Mouse (Mus musculus) heart, embryonic 13.5 days (tissue): ENCODE results near the gene Gm16223. TPM values are rescaled to one million over a fixed set of nuclear protein-coding genes. Genes with fewer than 3 reads are reported as not detected.

Experiments
- ATAC-seq: fragments of 200-750 bp; cut with Nextera tagmentation; 2 replicates; pipeline ENCODE4 v1.8.0; 2017; ENCODE audit warnings: moderate TSS enrichment; ENCODE audit not compliant: insufficient number of reproducible peaks, low FRiP score, low TSS enrichment; ENCODE audit errors: extremely low read depth
- H3K27ac ChIP-seq: fragments of 300-500 bp; sonication (generic); replicated peaks from 2 replicates; pipeline ENCODE4 v1.5.1; 2015; ENCODE audit warnings: moderate library complexity, mild to moderate bottlenecking, inconsistent platforms
- H3K27me3 ChIP-seq: fragments of 300-500 bp; sonication (generic); replicated peaks from 2 replicates; pipeline ENCODE4 v1.6.1; 2015; ENCODE audit warnings: mild to moderate bottlenecking, inconsistent platforms
- H3K36me3 ChIP-seq: fragments of 300-500 bp; sonication (generic); 2 replicates; pipeline ENCODE4 v1.6.1; 2015; ENCODE audit warnings: mild to moderate bottlenecking, inconsistent platforms
- H3K4me1 ChIP-seq: fragments of 300-500 bp; sonication (generic); 2 replicates; pipeline ENCODE4 v1.6.1; 2015; ENCODE audit warnings: inconsistent platforms
- H3K4me2 ChIP-seq: fragments of 300-500 bp; sonication (generic); 2 replicates; pipeline ENCODE4 v1.6.1; 2015; ENCODE audit warnings: inconsistent platforms, mild to moderate bottlenecking, moderate library complexity
- H3K4me3 ChIP-seq: fragments of 300-500 bp; sonication (generic); 2 replicates; pipeline ENCODE4 v1.5.1; 2015; ENCODE audit warnings: moderate library complexity, mild to moderate bottlenecking, inconsistent platforms
- H3K9ac ChIP-seq: fragments of 300-500 bp; sonication (generic); 2 replicates; pipeline ENCODE4 v1.6.1; 2015; ENCODE audit warnings: inconsistent platforms, mild to moderate bottlenecking, moderate library complexity
- H3K9me3 ChIP-seq: fragments of 300-500 bp; sonication (generic); 2 replicates; pipeline ENCODE4 v1.6.1; 2016; ENCODE audit warnings: inconsistent platforms
- WGBS: fragments of 180-500 bp; shearing (Covaris S2); methylation state at CpG from one replicate; pipeline ENCODE4 v1.1.7; 2015; ENCODE audit warnings: mixed read lengths; 5-methylcytosine and 5-hydroxymethylcytosine counted together
- polyA plus RNA-seq: library from polyadenylated mRNA; unstranded; fragments of >200 nt; fragmentation: Nextera tagmentation; extraction: Ambion mirVana; gene quantifications from 2 replicates; pipeline ENCODE4 v1.2.1, GENCODE M21; 2015

The Gm16223 gene
- polyA plus RNA-seq, 1 experiment from 2014 or later = not detected

- 54% methylated on average over 2 of the region's 2 CpGs for WGBS
- no peak for ATAC-seq
- no peaks in the 10 kb centered on the region for H3K9me3 ChIP-seq
- H3K27me3 ChIP-seq = no peaks in the 10 kb centered on the region
- no peak overlapping the region for H3K27ac ChIP-seq
- no peak overlapping the region for H3K4me3 ChIP-seq
- no peak overlapping the region for H3K9ac ChIP-seq
- H3K4me1 ChIP-seq = no peaks in the 10 kb centered on the region
- no peaks in the 10 kb centered on the region for H3K36me3 ChIP-seq
- H3K4me2 ChIP-seq = no peak overlapping the region
Observed at GRCm38 (mm10) chr5:42228631-42229030, 160.9 kb downstream of the Gm16223 start.

- no peaks in the 10 kb centered on the region for H3K9me3 ChIP-seq
- ATAC-seq = no peak
- no peaks in the 10 kb centered on the region for H3K36me3 ChIP-seq
- H3K9ac ChIP-seq = no peak overlapping the region
- H3K4me3 ChIP-seq = no peak overlapping the region
- no peaks in the 10 kb centered on the region for H3K4me1 ChIP-seq
- no peak overlapping the region for H3K4me2 ChIP-seq
- no peak overlapping the region for H3K27ac ChIP-seq
- WGBS = 66% methylated on average over 5 of the region's 5 CpGs
- H3K27me3 ChIP-seq = no peaks in the 10 kb centered on the region
Observed at GRCm38 (mm10) chr5:42239291-42239690, 171.5 kb downstream of the Gm16223 start.

- Histone ChIP-seq H3K27ac (no peak overlapping the region), H3K27me3 (no peaks in the 10 kb centered on the region), H3K9me3 (no peaks in the 10 kb centered on the region), H3K4me2 (no peak overlapping the region), H3K36me3 (no peaks in the 10 kb centered on the region), H3K4me3 (no peak overlapping the region), H3K9ac (no peak overlapping the region), H3K4me1 (no peaks in the 10 kb centered on the region)
- ATAC-seq = no peak
Observed at GRCm38 (mm10) chr5:42239806-42240205, 172.0 kb downstream of the Gm16223 start.

GRCm38 (mm10) chr5:42250376-42250775, 182.6 kb downstream of the Gm16223 start:
- H3K4me3 ChIP-seq = no peak overlapping the region
- H3K36me3 ChIP-seq = no peaks in the 10 kb centered on the region
- 78% methylated on average over 3 of the region's 3 CpGs for WGBS
- no peaks in the 10 kb centered on the region for H3K27me3 ChIP-seq
- H3K9ac ChIP-seq = no peak overlapping the region
- H3K9me3 ChIP-seq = no peaks in the 10 kb centered on the region
- ATAC-seq = no peak
- no peak overlapping the region for H3K4me2 ChIP-seq
- no peaks in the 10 kb centered on the region for H3K4me1 ChIP-seq
- H3K27ac ChIP-seq = no peak overlapping the region

Other genes with a start within 250 kb of the Gm16223 start
- gene Bod1l, start 223.6 kb upstream of the Gm16223 start, polyA plus RNA-seq = 13.7 and 14.4 TPM in 2 replicates